Mouse (Mus musculus) T-helper 17 cell (primary cell): ENCODE results near the gene Slc38a2.

Source experiments
- in situ Hi-C, 2 experiments: fragments of 300-600 bp; cut with MboI, MseI; formaldehyde crosslinking; loops; 1 replicate in 1 of 2; 2 replicates in 1 of 2; pipeline ENCODE4 v1.15.1; 2025; ENCODE audit warnings: high pct_unique_total_duplicates in 2 of 2

Slc38a2 gene

DNA sequence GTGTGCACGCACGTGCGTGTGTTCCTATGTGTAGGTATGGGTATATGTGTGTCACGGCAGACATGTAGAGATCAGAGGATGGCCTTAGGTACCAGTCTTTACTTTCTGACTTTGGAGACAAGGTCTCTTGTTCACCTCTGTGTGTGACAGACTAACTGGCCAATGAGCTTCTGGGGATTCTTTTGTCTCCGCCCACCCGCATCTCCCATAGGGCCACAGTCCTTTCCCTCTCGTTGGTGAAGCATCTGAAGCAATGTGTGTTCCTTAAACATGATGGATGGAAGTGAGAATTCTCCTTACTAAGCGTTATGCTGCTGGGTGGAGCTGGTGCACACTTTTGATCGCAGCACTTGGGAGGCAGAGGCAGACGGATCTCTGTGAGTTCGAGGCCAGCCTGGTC lies 24.5 kb downstream of the Slc38a2 start:
- in situ Hi-C loops = no loop called here

GRCm38 (mm10) chr15:96674089-96674488 lies 25.4 kb downstream of the Slc38a2 start:
- in situ Hi-C loops = loop anchor here (5.0 to 25.0 kb wide), 3 partner anchors 77 to 137 kb away; no protein-coding TSS in a partner anchor

GRCm38 (mm10) chr15:96669721-96670120 lies 29.8 kb downstream of the Slc38a2 start:
- in situ Hi-C loops = loop anchor here (5.0 to 25.0 kb wide), 3 partner anchors 72 to 132 kb away; no protein-coding TSS in a partner anchor

DNA sequence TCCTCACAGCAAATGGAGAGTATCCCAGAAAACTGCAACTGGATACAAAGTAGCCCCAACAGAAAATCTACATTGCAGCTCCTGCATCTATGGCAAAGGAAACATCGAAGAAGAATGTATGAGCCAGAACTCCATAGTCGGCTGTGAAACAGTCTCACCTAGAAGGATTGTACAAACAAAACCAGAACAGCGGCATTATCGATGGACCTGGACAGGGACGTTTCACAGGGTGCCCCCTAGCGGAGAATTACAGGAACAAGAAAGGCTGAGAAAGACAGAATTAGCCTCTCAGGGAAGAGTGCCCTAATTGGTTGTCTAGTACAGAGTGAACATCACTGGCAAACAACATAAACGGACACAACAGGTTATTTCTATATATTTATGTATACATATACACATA lies 32.9 kb downstream of the Slc38a2 start:
- in situ Hi-C loops = loop anchor here in 1 of 2 experiments (25.0 kb wide), 1 partner anchor 129 kb away; no protein-coding TSS in a partner anchor

GRCm38 (mm10) chr15:96665889-96666288 lies 33.6 kb downstream of the Slc38a2 start:
- in situ Hi-C loops = loop anchor here in 1 of 2 experiments (25.0 kb wide), 1 partner anchor 129 kb away; no protein-coding TSS in a partner anchor

DNA sequence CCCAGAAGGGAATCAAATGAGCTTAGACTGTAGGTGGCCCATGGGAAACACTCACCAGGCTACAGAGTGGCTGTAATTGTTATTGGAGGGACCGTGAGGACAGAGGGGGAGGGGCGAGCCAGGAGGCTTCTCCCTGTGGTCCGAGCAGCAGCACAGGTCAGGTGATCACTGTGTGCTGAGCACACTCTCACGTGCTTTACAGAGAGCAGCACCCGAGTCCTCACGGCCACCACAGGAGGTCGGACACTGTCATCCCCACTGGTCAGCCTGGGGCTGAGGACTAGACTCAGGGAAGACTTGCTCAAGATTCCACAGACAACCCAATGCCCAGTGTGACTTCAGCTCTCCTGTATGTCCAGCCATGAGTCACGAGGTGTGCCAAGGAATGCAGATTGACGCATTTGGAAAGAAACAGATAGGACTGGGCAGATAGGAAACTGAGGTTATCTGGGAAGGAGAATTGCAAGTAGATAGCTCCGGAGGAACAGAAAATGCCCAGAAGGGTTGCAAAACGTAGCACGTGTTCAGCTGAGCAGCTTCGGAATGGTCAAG lies 38.9 kb downstream of the Slc38a2 start:
- in situ Hi-C loops = loop anchor here in 1 of 2 experiments (25.0 kb wide), 1 partner anchor 123 kb away; no protein-coding TSS in a partner anchor

DNA sequence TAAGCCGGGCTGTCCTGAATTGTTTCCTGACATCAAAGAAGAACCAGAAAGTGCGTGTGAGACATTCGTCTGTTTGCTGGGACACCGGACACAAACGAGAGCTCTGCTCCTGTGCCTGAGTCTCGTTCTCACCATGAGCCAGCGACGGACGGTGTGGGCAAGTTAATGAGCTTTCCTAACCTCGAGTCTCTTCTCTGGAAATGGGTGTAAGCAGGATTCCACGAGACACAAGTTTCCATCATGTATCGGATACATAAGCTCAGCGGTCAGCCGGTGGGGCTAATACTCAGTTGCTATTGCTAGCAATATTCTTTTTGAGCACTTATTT lies 41.3 kb downstream of the Slc38a2 start:
- in situ Hi-C loops = loop anchor here in 1 of 2 experiments (25.0 kb wide), 1 partner anchor 121 kb away; no protein-coding TSS in a partner anchor

DNA sequence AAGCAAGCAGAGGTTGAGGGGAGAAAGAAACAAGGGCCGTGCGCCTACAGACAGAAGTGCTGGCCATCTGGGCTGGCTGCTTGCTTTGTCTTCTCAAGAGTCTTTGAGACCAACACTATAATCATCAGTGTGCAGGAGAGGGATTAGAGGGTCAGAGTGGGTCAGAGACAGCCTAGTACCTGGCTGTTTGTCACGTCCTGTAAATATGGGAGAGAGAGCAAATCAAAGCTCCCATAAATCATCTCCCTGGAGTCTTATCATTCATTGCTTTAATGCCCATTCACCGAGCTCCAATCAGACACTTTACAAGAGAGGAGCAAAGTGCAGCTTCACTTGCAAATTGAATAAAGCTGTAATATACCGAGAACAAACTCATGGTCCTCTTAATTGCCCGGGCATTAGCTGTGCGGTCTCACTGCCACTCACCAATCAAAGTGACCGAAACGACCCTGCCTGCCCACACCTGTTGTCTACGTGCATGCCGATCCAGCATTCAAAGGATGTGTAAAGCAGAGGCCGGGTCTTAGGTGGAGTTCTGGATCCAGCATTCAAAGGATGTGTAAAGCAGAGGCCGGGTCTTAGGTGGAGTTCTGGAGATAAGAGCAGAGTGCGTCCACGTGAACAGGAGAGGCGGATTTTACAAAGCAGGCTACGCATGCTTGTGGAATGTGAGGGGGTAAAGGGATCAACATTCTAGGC lies 41.8 kb downstream of the Slc38a2 start:
- in situ Hi-C loops = loop anchor here in 1 of 2 experiments (25.0 kb wide), 1 partner anchor 120 kb away; no protein-coding TSS in a partner anchor

- in situ Hi-C loops = loop anchor here in 1 of 2 experiments (25.0 kb wide), 1 partner anchor 118 kb away; no protein-coding TSS in a partner anchor
These were observed 44.0 kb downstream of the Slc38a2 start for GRCm38 (mm10) chr15:96655514-96655913.

DNA sequence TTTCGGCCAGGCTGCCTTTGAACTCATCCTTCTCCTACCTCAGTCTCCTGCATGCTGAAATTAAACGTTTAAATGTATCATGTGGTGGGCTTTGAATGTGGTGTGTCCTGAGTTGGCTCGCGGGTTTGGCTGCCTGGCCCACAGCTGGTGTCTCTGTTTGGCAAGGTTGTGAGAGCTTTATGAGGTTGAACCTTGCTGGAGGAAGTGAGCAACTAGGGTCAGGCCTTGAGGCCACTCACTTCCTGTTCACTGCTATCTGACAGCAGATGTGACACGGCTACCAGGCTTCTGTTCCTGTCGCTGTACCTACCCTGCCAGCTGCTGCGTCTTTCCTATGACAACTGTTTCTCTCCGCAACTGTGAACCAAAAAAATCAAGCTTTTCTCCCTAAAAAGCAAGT lies 44.8 kb downstream of the Slc38a2 start:
- in situ Hi-C loops = loop anchor here in 1 of 2 experiments (25.0 kb wide), 1 partner anchor 117 kb away; no protein-coding TSS in a partner anchor

DNA sequence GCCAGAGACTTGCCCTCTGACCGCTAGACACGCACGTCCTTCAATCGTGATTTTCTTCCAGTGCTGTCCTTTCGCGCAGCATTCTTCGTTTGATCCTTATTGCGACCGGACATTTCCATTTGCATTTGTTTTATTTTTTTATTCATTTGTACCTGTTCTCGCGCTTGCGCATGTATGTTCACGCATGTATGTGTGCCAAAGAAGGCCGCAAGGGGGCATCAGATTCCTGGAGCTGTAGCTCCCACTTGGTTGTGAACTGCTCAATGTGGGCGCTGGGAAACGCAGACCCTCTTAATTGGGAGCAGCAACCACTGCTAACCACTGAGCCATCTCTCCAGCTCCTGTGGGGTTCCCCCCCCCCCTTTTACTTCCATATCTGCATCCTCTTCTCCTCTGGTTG lies 46.5 kb downstream of the Slc38a2 start:
- in situ Hi-C loops = loop anchor here in 1 of 2 experiments (25.0 kb wide), 1 partner anchor 116 kb away; no protein-coding TSS in a partner anchor

DNA sequence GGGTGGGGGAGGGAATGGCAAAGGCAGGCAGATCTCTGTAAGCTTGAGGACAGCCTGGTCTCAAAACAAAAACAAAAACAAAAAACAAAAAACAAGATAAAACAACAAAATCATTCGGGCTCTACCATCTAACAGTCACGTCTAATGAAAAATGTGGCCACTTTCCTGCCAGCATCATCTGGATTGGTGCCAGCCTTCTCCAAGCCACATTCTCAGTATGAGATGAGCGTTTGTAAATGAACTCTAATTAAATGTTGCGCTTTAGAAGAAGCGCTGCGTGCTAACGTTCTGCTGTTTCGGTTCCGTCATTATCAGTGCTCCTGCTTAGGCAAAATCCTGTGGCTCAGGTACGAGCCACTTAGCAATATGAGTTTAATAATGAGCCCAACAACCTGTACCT lies 47.0 kb downstream of the Slc38a2 start:
- in situ Hi-C loops = loop anchor here in 1 of 2 experiments (25.0 kb wide), 1 partner anchor 115 kb away; no protein-coding TSS in a partner anchor

GRCm38 (mm10) chr15:96647376-96647775 lies 52.2 kb downstream of the Slc38a2 start:
- in situ Hi-C loops = loop anchor here in 1 of 2 experiments (5.0 to 25.0 kb wide), 2 partner anchors 35 to 360 kb away; partner anchors contain the start of gene Arid2

- in situ Hi-C loops = loop anchor here (5.0 to 25.0 kb wide), 2 partner anchors 55 to 355 kb away; partner anchors contain the start of genes Arid2 (in 1 of the 2) and Slc38a2 (in 1 of the 2)
These were observed 56.8 kb downstream of the Slc38a2 start, which contains the start of gene Slc38a1 for GRCm38 (mm10) chr15:96642436-96643405. TSS of gene Slc38a1 (minus strand) at chr15:96642913.

- in situ Hi-C loops = loop anchor here (5.0 to 25.0 kb wide), 2 partner anchors 55 to 355 kb away; partner anchors contain the start of genes Arid2 (in 1 of the 2) and Slc38a2 (in 1 of the 2)
These were observed 57.6 kb downstream of the Slc38a2 start for GRCm38 (mm10) chr15:96641821-96642435.

DNA sequence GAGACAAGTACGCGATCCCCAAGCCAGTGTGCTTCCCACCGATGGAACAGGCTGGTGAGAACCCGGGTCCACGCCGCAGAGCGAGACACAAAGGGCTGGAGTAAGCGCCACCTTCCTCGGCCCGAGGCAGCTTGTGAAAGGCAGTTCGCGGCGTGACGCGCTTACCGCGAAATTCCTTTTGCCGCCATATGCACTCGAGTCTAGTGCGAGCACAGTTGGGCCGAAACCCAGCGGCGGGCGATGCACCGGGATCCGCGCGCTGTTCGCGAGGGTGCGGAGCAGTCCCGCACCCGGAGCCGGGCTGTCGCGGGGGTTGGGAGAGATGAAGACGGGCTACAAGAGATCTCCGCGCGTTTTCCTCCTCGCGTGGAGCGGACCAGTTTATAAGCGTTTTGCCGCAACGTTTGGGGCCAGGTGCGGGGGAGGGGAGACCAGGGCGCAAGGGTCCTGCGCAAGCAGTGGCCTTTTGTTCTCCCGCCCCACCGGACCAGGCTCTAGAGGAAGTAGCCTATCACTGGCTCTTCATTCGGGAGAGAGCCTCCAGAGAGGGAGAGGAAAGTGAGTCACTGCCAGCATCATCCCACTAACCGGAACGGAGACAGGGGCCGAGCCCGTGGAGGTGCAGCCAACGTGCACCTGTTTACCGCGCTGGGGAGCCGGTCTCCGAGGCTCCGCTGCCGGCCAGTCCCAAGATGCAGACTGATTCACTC lies 58.3 kb downstream of the Slc38a2 start:
- in situ Hi-C loops = loop anchor here (5.0 to 25.0 kb wide), 2 partner anchors 56 to 354 kb away; partner anchors contain the start of genes Arid2 (in 1 of the 2) and Slc38a2 (in 1 of the 2)

GRCm38 (mm10) chr15:96640291-96640985 lies 59.1 kb downstream of the Slc38a2 start:
- in situ Hi-C loops = loop anchor here (5.0 to 25.0 kb wide), 2 partner anchors 57 to 353 kb away; partner anchors contain the start of genes Arid2 (in 1 of the 2) and Slc38a2 (in 1 of the 2)

DNA sequence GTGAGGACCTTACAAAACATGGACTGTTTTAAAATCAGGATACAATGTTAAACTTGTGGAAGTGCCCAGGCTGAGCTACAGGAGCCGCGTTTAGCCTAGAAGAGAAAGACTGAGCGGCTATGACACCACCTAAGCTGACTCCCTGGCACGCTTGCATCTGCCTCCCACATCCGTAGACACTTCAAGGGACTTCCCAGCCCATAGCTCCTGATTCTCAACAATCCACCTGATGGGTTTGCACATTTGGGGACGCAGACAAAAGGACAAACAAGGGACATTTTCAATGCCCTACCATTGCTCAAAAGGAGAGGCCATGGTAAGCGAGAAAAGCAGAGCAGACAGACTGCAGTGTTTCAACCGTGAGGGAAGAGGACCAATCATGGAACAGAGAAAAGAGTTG lies 59.9 kb downstream of the Slc38a2 start:
- in situ Hi-C loops = loop anchor here (5.0 to 25.0 kb wide), 2 partner anchors 58 to 352 kb away; partner anchors contain the start of genes Arid2 (in 1 of the 2) and Slc38a2 (in 1 of the 2)
